Mouse (Mus musculus) midbrain, embryonic 16.5 days (tissue): ENCODE results near the gene Pnpla2. TPM values are rescaled to one million over a fixed set of nuclear protein-coding genes. Genes with fewer than 3 reads are reported as not detected.
"Not testable (repeated sequence)": the region's sequence is repeated elsewhere in the genome, so short reads cannot be mapped to it uniquely, and the experiment has no call there.

Experiments used
- ATAC-seq: fragments of 200-750 bp; cut with Nextera tagmentation; 2 replicates; pipeline ENCODE4 v1.8.0; 2017; ENCODE audit warnings: moderate TSS enrichment
- H3K27ac ChIP-seq: fragments of 300-500 bp; sonication (generic); 2 replicates; pipeline ENCODE4 v1.5.1; 2014; ENCODE audit warnings: mild to moderate bottlenecking, low read length, mixed read lengths
- H3K27me3 ChIP-seq: fragments of 300-500 bp; sonication (generic); 2 replicates; pipeline ENCODE4 v1.6.1; 2014; ENCODE audit warnings: low read depth, low read length, mixed read lengths; ENCODE audit not compliant: control insufficient read depth, insufficient read depth
- H3K36me3 ChIP-seq: fragments of 300-500 bp; sonication (generic); 2 replicates; pipeline ENCODE4 v1.6.1; 2014; ENCODE audit warnings: mild to moderate bottlenecking, low read length, moderate library complexity, mixed read lengths; ENCODE audit not compliant: control insufficient read depth, insufficient read depth
- H3K4me1 ChIP-seq: fragments of 300-500 bp; sonication (generic); 2 replicates; pipeline ENCODE4 v1.6.1; 2014; ENCODE audit warnings: mild to moderate bottlenecking, low read length, mixed read lengths; ENCODE audit not compliant: control insufficient read depth, insufficient read depth
- H3K4me2 ChIP-seq: fragments of 300-500 bp; sonication (generic); 2 replicates; pipeline ENCODE4 v1.6.1; 2014; ENCODE audit warnings: mild to moderate bottlenecking, low read length, mixed read lengths
- H3K4me3 ChIP-seq: fragments of 300-500 bp; sonication (generic); 2 replicates; pipeline ENCODE4 v1.5.1; 2014; ENCODE audit warnings: low read depth, mild to moderate bottlenecking, low read length, moderate library complexity, mixed read lengths
- H3K9ac ChIP-seq: fragments of 300-500 bp; sonication (generic); 2 replicates; pipeline ENCODE4 v1.6.1; 2014; ENCODE audit warnings: low read depth, low read length, mixed read lengths
- H3K9me3 ChIP-seq: fragments of 300-500 bp; sonication (generic); replicated peaks from 2 replicates; pipeline ENCODE4 v1.6.1; 2014; ENCODE audit warnings: mild to moderate bottlenecking, low read length, mixed read lengths; ENCODE audit not compliant: control insufficient read depth, poor library complexity, severe bottlenecking
- WGBS: fragments of 180-500 bp; shearing (Covaris S2); extraction: QIAGEN DNeasy Blood & Tissue Kit; methylation state at CpG from one replicate; pipeline ENCODE4 v1.1.7; 2014; 5-methylcytosine and 5-hydroxymethylcytosine counted together
- polyA plus RNA-seq: library from polyadenylated mRNA; unstranded; fragments of >200 nt; fragmentation: Nextera tagmentation; extraction: Ambion mirVana; gene quantifications from 2 replicates; pipeline ENCODE4 v1.2.1, GENCODE M21; 2015

Pnpla2 gene
- polyA plus RNA-seq, 1 experiment from 2014 or later = 17.7 TPM

GRCm38 (mm10) chr7:141441460-141441859 lies 13.5 kb upstream of the Pnpla2 start:
- ATAC-seq = no peak
- H3K9ac ChIP-seq = no peak overlapping the region
- 92% methylated on average over 9 of the region's 9 CpGs for WGBS
- H3K4me3 ChIP-seq = no peak overlapping the region
- H3K27me3 ChIP-seq = no peaks in the 10 kb centered on the region
- H3K9me3 ChIP-seq = no peaks in the 10 kb centered on the region
- no peak overlapping the region for H3K27ac ChIP-seq
- peaks cover 6% of the 10 kb centered on the region for H3K4me1 ChIP-seq
- no peak overlapping the region for H3K4me2 ChIP-seq
- H3K36me3 ChIP-seq = no peaks in the 10 kb centered on the region

- Histone ChIP-seq H3K4me2 (0 out of 2 replicates have a peak overlapping the region, but pooled peaks have one; percentile 6), H3K27me3 (no peaks in the 10 kb centered on the region), H3K4me3 (no peak overlapping the region), H3K9me3 (no peaks in the 10 kb centered on the region), H3K36me3 (no peaks in the 10 kb centered on the region), H3K9ac (no peak overlapping the region), H3K27ac (no peak overlapping the region), H3K4me1 (peaks cover 2% of the 10 kb centered on the region; the same call in 1 of the 2 replicates)
- ATAC-seq = no peak
- WGBS = 95% methylated on average over 13 of the region's 13 CpGs
Observed at GRCm38 (mm10) chr7:141442199-141442598, 12.8 kb upstream of the Pnpla2 start.

GRCm38 (mm10) chr7:141443081-141443821 lies 11.7 kb upstream of the Pnpla2 start:
- H3K4me3 ChIP-seq = peak overlapping the region; percentile 32
- peak overlapping the region; percentile 50 for H3K9ac ChIP-seq
- no peaks in the 10 kb centered on the region for H3K36me3 ChIP-seq
- H3K4me1 ChIP-seq = peaks cover 2% of the 10 kb centered on the region
- no peaks in the 10 kb centered on the region for H3K27me3 ChIP-seq
- peak overlapping the region; percentile 50 for H3K4me2 ChIP-seq
- H3K27ac ChIP-seq = no peak overlapping the region
- WGBS = 30% methylated on average over 12 of the region's 12 CpGs
- H3K9me3 ChIP-seq = no peaks in the 10 kb centered on the region
- ATAC-seq = no peak

- no peaks in the 10 kb centered on the region for H3K9me3 ChIP-seq
- no peak within 1 kb of the TSS for H3K27ac ChIP-seq
- peak within 1 kb of the TSS; percentile 50 for H3K4me2 ChIP-seq
- under 1% methylated on average over 25 of the region's 25 CpGs for WGBS
- no peaks in the 10 kb centered on the region for H3K27me3 ChIP-seq
- peaks cover 7% of the 10 kb centered on the region for H3K4me1 ChIP-seq
- peak within 1 kb of the TSS; percentile 32 for H3K4me3 ChIP-seq
- H3K9ac ChIP-seq = peak within 1 kb of the TSS; percentile 50
- H3K36me3 ChIP-seq = no peaks in the 10 kb centered on the region; the same call in 1 of the 2 replicates
- ATAC-seq = no peak
Observed at GRCm38 (mm10) chr7:141443828-141444237, 11.2 kb upstream of the Pnpla2 start, which contains the start of gene Pidd1. Gene Pidd1 (minus strand): TSS chr7:141444025.

GRCm38 (mm10) chr7:141446374-141446773 lies 8.6 kb upstream of the Pnpla2 start:
- 73% methylated on average over 3 of the region's 3 CpGs for WGBS
- H3K4me2 ChIP-seq = peak overlapping the region; percentile 60
- not testable (repeated sequence) for H3K27ac ChIP-seq, H3K9me3 ChIP-seq, H3K36me3 ChIP-seq, ATAC-seq, H3K9ac ChIP-seq, H3K4me3 ChIP-seq, H3K27me3 ChIP-seq
- H3K4me1 ChIP-seq = peaks cover 13% of the 10 kb centered on the region

GRCm38 (mm10) chr7:141447110-141447991 lies 7.6 kb upstream of the Pnpla2 start, which contains the start of gene Rplp2:
Gene Rplp2 (plus strand): TSS chr7:141447370.
- ATAC-seq = peak; percentile 95
- Histone ChIP-seq H3K4me2 (peak within 1 kb of the TSS; percentile 68), H3K36me3 (peaks cover 14% of the 10 kb centered on the region; the same call in 1 of the 2 replicates), H3K27me3 (no peaks in the 10 kb centered on the region), H3K27ac (peak within 1 kb of the TSS; percentile 97), H3K9ac (peak within 1 kb of the TSS; percentile 85), H3K9me3 (no peaks in the 10 kb centered on the region), H3K4me3 (peak within 1 kb of the TSS; percentile 87), H3K4me1 (peaks cover 13% of the 10 kb centered on the region)
- WGBS = under 1% methylated on average over 63 of the region's 63 CpGs

GRCm38 (mm10) chr7:141451928-141452327 lies 3.1 kb upstream of the Pnpla2 start:
- Histone ChIP-seq H3K4me2 (no peak overlapping the region), H3K9ac (no peak overlapping the region), H3K9me3 (no peaks in the 10 kb centered on the region), H3K4me1 (peaks cover 23% of the 10 kb centered on the region), H3K36me3 (peaks cover 14% of the 10 kb centered on the region; the same call in 1 of the 2 replicates), H3K27ac (no peak overlapping the region), H3K4me3 (no peak overlapping the region), H3K27me3 (no peaks in the 10 kb centered on the region)
- no peak for ATAC-seq

- no peaks in the 10 kb centered on the region for H3K27me3 ChIP-seq
- WGBS = 83% methylated on average over 2 of the region's 2 CpGs
- no peak for ATAC-seq
- H3K4me3 ChIP-seq = no peak overlapping the region
- no peaks in the 10 kb centered on the region for H3K9me3 ChIP-seq
- no peak overlapping the region for H3K27ac ChIP-seq
- H3K4me2 ChIP-seq = no peak overlapping the region
- peaks cover 17% of the 10 kb centered on the region for H3K4me1 ChIP-seq
- H3K36me3 ChIP-seq = peaks cover 16% of the 10 kb centered on the region
- H3K9ac ChIP-seq = no peak overlapping the region
Observed at GRCm38 (mm10) chr7:141453636-141454035, 1.4 kb upstream of the Pnpla2 start.
